Mouse (Mus musculus) lung, embryonic 14.5 days (tissue): ENCODE data around the gene Dnal1. TPM values are rescaled to one million over a fixed set of nuclear protein-coding genes. Genes with fewer than 3 reads are reported as not detected.

Source experiments
- ATAC-seq: fragments of 200-750 bp; cut with Nextera tagmentation; 2 replicates; pipeline ENCODE4 v1.8.0; 2017; ENCODE audit warnings: mild to moderate bottlenecking, moderate TSS enrichment, moderate library complexity; ENCODE audit not compliant: insufficient read depth
- DNase-seq: peaks from one replicate; pipeline ENCODE4 v3.0.0-alpha.2; 2015
- H3K27ac ChIP-seq: fragments of 300-500 bp; sonication (generic); 2 replicates; pipeline ENCODE4 v1.5.1; 2014; ENCODE audit warnings: low read depth, mild to moderate bottlenecking, moderate library complexity
- H3K27me3 ChIP-seq: fragments of 300-500 bp; sonication (generic); 2 replicates; pipeline ENCODE4 v1.6.1; 2014; ENCODE audit warnings: low read length, control low read depth; ENCODE audit not compliant: insufficient read depth
- H3K36me3 ChIP-seq: fragments of 300-500 bp; sonication (generic); 2 replicates; pipeline ENCODE4 v1.6.1; 2014; ENCODE audit warnings: control low read depth; ENCODE audit not compliant: insufficient read depth
- H3K4me1 ChIP-seq: fragments of 300-500 bp; sonication (generic); 2 replicates; pipeline ENCODE4 v1.6.1; 2014; ENCODE audit warnings: antibody characterized with exemption, control low read depth; ENCODE audit not compliant: insufficient read depth
- H3K4me2 ChIP-seq: fragments of 300-500 bp; sonication (generic); 2 replicates; pipeline ENCODE4 v1.6.1; 2014; ENCODE audit warnings: mild to moderate bottlenecking
- H3K4me3 ChIP-seq: fragments of 300-500 bp; sonication (generic); 2 replicates; pipeline ENCODE4 v1.5.1; 2014; ENCODE audit warnings: low read depth, low read length
- H3K9ac ChIP-seq: fragments of 300-500 bp; sonication (generic); 2 replicates; pipeline ENCODE4 v1.6.1; 2014
- H3K9me3 ChIP-seq: fragments of 300-500 bp; sonication (generic); 2 replicates; pipeline ENCODE4 v1.6.1; 2016; ENCODE audit warnings: low read depth, low read length, control low read depth
- CTCF ChIP-seq: IDR thresholded peaks from 2 replicates; pipeline ENCODE4 v1.5.1; 2016; ENCODE audit warnings: antibody characterized with exemption, low read depth
- WGBS: fragments of 180-500 bp; shearing (Covaris S2); extraction: QIAGEN DNeasy Blood & Tissue Kit; methylation state at CpG from one replicate; pipeline ENCODE4 v1.1.7; 2014; 5-methylcytosine and 5-hydroxymethylcytosine counted together
- polyA plus RNA-seq: library from polyadenylated mRNA; unstranded; fragments of >200 nt; fragmentation: Nextera tagmentation; extraction: Ambion mirVana; gene quantifications from 2 replicates; pipeline ENCODE4 v1.2.1, GENCODE M21; 2014

Dnal1 gene
- polyA plus RNA-seq, 1 experiment from 2014 or later: 5.2 TPM

- Histone ChIP-seq H3K9me3 (no peaks in the 10 kb centered on the region), H3K4me1 (no peaks in the 10 kb centered on the region), H3K4me3 (no peak overlapping the region), H3K27me3 (no peaks in the 10 kb centered on the region), H3K27ac (no peak overlapping the region), H3K36me3 (peaks cover 70% of the 10 kb centered on the region), H3K9ac (no peak overlapping the region), H3K4me2 (no peak overlapping the region)
- 19% methylated on average over 8 of the region's 8 CpGs for WGBS
- TF ChIP-seq CTCF: no peak
- ATAC-seq (0 out of 2 replicates have a peak, but pooled peaks have one; percentile 35), DNase-seq (no peak)
Measured at GRCm38 (mm10) chr12:84161116-84161515, 47.0 kb downstream of the Dnal1 start.

- Histone ChIP-seq H3K4me2 (no peak overlapping the region), H3K27me3 (no peaks in the 10 kb centered on the region), H3K4me1 (no peaks in the 10 kb centered on the region), H3K9me3 (no peaks in the 10 kb centered on the region), H3K4me3 (no peak overlapping the region), H3K27ac (no peak overlapping the region), H3K36me3 (peaks cover 69% of the 10 kb centered on the region), H3K9ac (no peak overlapping the region)
- 72% methylated on average over 14 of the region's 14 CpGs for WGBS
- ATAC-seq (no peak), DNase-seq (peak; percentile 49)
- peak; percentile 64 for TF ChIP-seq CTCF
Measured at GRCm38 (mm10) chr12:84161616-84162433, 47.7 kb downstream of the Dnal1 start.

- peak; percentile 72 for TF ChIP-seq CTCF
- ATAC-seq: no peak
- peaks cover 61% of the 10 kb centered on the region for H3K36me3 ChIP-seq
- H3K4me2 ChIP-seq: no peak overlapping the region
- H3K9me3 ChIP-seq: no peaks in the 10 kb centered on the region
- WGBS: 79% methylated on average over 9 of the region's 9 CpGs
- no peaks in the 10 kb centered on the region for H3K27me3 ChIP-seq
- peak; percentile 71 for DNase-seq
- H3K4me3 ChIP-seq: no peak overlapping the region
- no peaks in the 10 kb centered on the region for H3K4me1 ChIP-seq
- H3K9ac ChIP-seq: no peak overlapping the region
- H3K27ac ChIP-seq: no peak overlapping the region
Measured at GRCm38 (mm10) chr12:84163133-84163532, 49.0 kb downstream of the Dnal1 start.

- H3K4me1 ChIP-seq: no peaks in the 10 kb centered on the region
- no peak for DNase-seq
- TF ChIP-seq CTCF: no peak
Measured at GRCm38 (mm10) chr12:84163586-84164110, 49.5 kb downstream of the Dnal1 start.

GRCm38 (mm10) chr12:84165631-84166373 is 51.6 kb downstream of the Dnal1 start:
- peak; percentile 23 for DNase-seq
- no peak for TF ChIP-seq CTCF
- H3K36me3 ChIP-seq: peaks cover 49% of the 10 kb centered on the region
- H3K4me2 ChIP-seq: no peak overlapping the region
- ATAC-seq: no peak
- no peak overlapping the region for H3K9ac ChIP-seq
- no peaks in the 10 kb centered on the region for H3K4me1 ChIP-seq
- H3K4me3 ChIP-seq: no peak overlapping the region
- no peak overlapping the region for H3K27ac ChIP-seq
- H3K27me3 ChIP-seq: no peaks in the 10 kb centered on the region
- no peaks in the 10 kb centered on the region for H3K9me3 ChIP-seq
- WGBS: 40% methylated on average over 8 of the region's 8 CpGs

More at GRCm38 (mm10) chr12:84163586-84164110, 49.5 kb downstream of the Dnal1 start:
- no peak for ATAC-seq
- Histone ChIP-seq H3K4me2 (no peak overlapping the region), H3K27ac (no peak overlapping the region), H3K4me3 (no peak overlapping the region), H3K27me3 (no peaks in the 10 kb centered on the region), H3K9me3 (no peaks in the 10 kb centered on the region), H3K9ac (no peak overlapping the region), H3K36me3 (peaks cover 61% of the 10 kb centered on the region)
- 73% methylated on average over 11 of the region's 11 CpGs for WGBS

- Histone ChIP-seq H3K9me3 (no peaks in the 10 kb centered on the region), H3K27me3 (no peaks in the 10 kb centered on the region), H3K4me2 (no peak overlapping the region), H3K9ac (no peak overlapping the region), H3K4me3 (no peak overlapping the region), H3K4me1 (peaks cover 16% of the 10 kb centered on the region), H3K27ac (no peak overlapping the region), H3K36me3 (peaks cover 60% of the 10 kb centered on the region)
- ATAC-seq: no peak
- DNase-seq: no peak
- WGBS: 84% methylated on average over 10 of the region's 10 CpGs
- no peak for TF ChIP-seq CTCF
Measured at GRCm38 (mm10) chr12:84170610-84171009, 56.4 kb downstream of the Dnal1 start.

GRCm38 (mm10) chr12:84172216-84172615 is 58.0 kb downstream of the Dnal1 start:
- H3K36me3 ChIP-seq: peaks cover 50% of the 10 kb centered on the region
- ATAC-seq: no peak
- no peak for DNase-seq
- H3K4me3 ChIP-seq: no peak overlapping the region
- no peak overlapping the region for H3K4me2 ChIP-seq
- no peak for TF ChIP-seq CTCF
- WGBS: 95% methylated on average over 3 of the region's 3 CpGs
- H3K4me1 ChIP-seq: peaks cover 26% of the 10 kb centered on the region
- H3K27me3 ChIP-seq: no peaks in the 10 kb centered on the region
- no peak overlapping the region for H3K27ac ChIP-seq
- H3K9me3 ChIP-seq: no peaks in the 10 kb centered on the region
- no peak overlapping the region for H3K9ac ChIP-seq
